Mouse (Mus musculus) kidney, postnatal 25 days (tissue): ENCODE data around the gene 1700125H20Rik.
"Not testable (repeated sequence)": the region's sequence is repeated elsewhere in the genome, so short reads cannot be mapped to it uniquely, and the experiment has no call there.

Experiments
- DNase-seq, 2 experiments: peaks; one replicate each; pipeline ENCODE4 v3.0.0; 2021; ENCODE audit warnings: mixed read lengths in 2 of 2

Gene 1700125H20Rik

GRCm38 (mm10) chr11:85170058-85170740 is at the start of gene 1700125H20Rik:
1700125H20Rik (plus strand) TSS chr11:85170404.
- peak; percentile 94 to 95 for DNase-seq

- DNase-seq = no peak
These were observed 48.1 kb upstream of the 1700125H20Rik start for GRCm38 (mm10) chr11:85122073-85122472.

GRCm38 (mm10) chr11:85123267-85123992 is 46.8 kb upstream of the 1700125H20Rik start:
- no peak for DNase-seq

- no peak for DNase-seq
These were observed 43.7 kb upstream of the 1700125H20Rik start for GRCm38 (mm10) chr11:85126257-85127102.

- DNase-seq = no peak
These were observed 41.3 kb upstream of the 1700125H20Rik start for GRCm38 (mm10) chr11:85128883-85129282.

- no peak for DNase-seq
These were observed 38.7 kb upstream of the 1700125H20Rik start for GRCm38 (mm10) chr11:85131542-85131941.

- DNase-seq = peak; percentile 2 to 35
These were observed 31.3 kb upstream of the 1700125H20Rik start for GRCm38 (mm10) chr11:85138776-85139474.

GRCm38 (mm10) chr11:85139581-85140540 is 30.3 kb upstream of the 1700125H20Rik start, which contains the start of gene Usp32:
Usp32 (minus strand) TSS chr11:85140161.
- peak; percentile 97 to 99 for DNase-seq

GRCm38 (mm10) chr11:85152256-85152930 is 17.8 kb upstream of the 1700125H20Rik start:
- DNase-seq = no peak

GRCm38 (mm10) chr11:85157301-85157700 is 12.9 kb upstream of the 1700125H20Rik start:
- no peak for DNase-seq

- not testable (repeated sequence) for DNase-seq
These were observed 7.2 kb upstream of the 1700125H20Rik start for GRCm38 (mm10) chr11:85163014-85163413.

GRCm38 (mm10) chr11:85164371-85164770 is 5.8 kb upstream of the 1700125H20Rik start:
- no peak for DNase-seq

GRCm38 (mm10) chr11:85167503-85167902 is 2.7 kb upstream of the 1700125H20Rik start:
- no peak for DNase-seq

GRCm38 (mm10) chr11:85170833-85171232 is 629 bp downstream of the 1700125H20Rik start:
- DNase-seq = no peak

GRCm38 (mm10) chr11:85175941-85176340 is 5.7 kb downstream of the 1700125H20Rik start:
- no peak for DNase-seq

GRCm38 (mm10) chr11:85177761-85178160 is 7.6 kb downstream of the 1700125H20Rik start:
- no peak for DNase-seq

- DNase-seq = no peak
These were observed 8.2 kb downstream of the 1700125H20Rik start for GRCm38 (mm10) chr11:85178413-85178812.

- DNase-seq = peak; percentile 69 to 72
These were observed 12.5 kb downstream of the 1700125H20Rik start for GRCm38 (mm10) chr11:85182617-85183283.

- DNase-seq = peak in 1 of 2 experiments; percentile 21
These were observed 13.1 kb downstream of the 1700125H20Rik start for GRCm38 (mm10) chr11:85183284-85183779.

- DNase-seq = peak; percentile 44 to 78
These were observed 13.9 kb downstream of the 1700125H20Rik start for GRCm38 (mm10) chr11:85184082-85184481.
